Mouse (Mus musculus): ENCODE results near the gene Crtac1. TPM values are rescaled to one million over a fixed set of nuclear protein-coding genes. Genes with fewer than 3 reads are reported as not detected.

The Crtac1 gene
- polyA plus RNA-seq, 1 experiment from 2014 or later, result 39.7 TPM

DNA sequence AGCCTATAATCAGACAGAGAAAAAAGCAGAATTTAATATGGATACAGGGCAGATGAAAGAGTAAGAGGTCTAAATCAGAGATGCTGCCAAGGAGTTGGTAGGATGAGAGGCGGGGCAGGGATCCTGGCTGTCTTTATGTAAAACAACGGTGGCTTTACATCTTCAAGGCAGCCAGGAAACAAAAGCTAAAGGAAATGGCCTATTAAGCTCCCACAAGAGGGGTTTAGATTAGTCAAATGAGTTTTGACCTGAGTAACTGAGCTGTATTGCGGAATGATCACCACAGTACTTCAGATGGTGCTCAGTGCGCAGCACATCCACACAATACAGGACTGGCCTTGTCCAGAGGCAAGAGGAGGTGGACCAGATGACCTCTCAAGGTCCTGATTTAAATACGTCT is 21.7 kb downstream of the Crtac1 start:
- H3K27ac ChIP-seq (replicated peaks), result no peak overlapping the region
- peaks cover 26% of the 10 kb centered on the region for H3K4me1 ChIP-seq (replicated peaks)
- H3K4me2 ChIP-seq, result peak overlapping the region; percentile 51; the same call in 1 of the 2 replicates
- no peak overlapping the region for H3K4me3 ChIP-seq
- no peaks in the 10 kb centered on the region for H3K36me3 ChIP-seq
- no peaks in the 10 kb centered on the region for H3K9me3 ChIP-seq
- H3K9ac ChIP-seq, result no peak overlapping the region
- WGBS, result 47% methylated on average over 5 of the region's 5 CpGs
- no peak for ATAC-seq (ENCODE audit: low FRiP score, low read depth)
- no peaks in the 10 kb centered on the region for H3K27me3 ChIP-seq

DNA sequence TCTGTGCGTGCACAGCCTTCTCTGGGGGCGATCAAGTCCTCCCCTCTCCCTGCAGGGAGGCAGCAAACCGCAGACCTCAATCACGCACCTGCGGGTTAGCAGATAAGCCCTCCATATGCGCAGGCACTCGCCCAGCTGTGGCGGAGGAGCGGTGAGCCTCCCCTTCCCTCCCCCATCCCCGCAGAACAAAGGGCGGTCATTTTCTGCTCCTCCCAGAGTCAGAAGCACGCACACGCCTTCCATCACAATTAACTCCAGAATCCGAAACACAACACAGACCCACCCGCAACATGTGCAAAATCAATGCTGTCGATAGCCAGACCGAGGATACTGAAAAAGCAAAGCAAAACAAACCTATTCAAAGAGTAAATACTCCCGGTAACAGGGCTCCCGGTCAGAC is 22.4 kb downstream of the Crtac1 start:
- Histone ChIP-seq H3K4me2 (peak overlapping the region; percentile 51), H3K9me3 (no peaks in the 10 kb centered on the region), H3K36me3 (no peaks in the 10 kb centered on the region), H3K4me1 (replicated peaks) (peaks cover 26% of the 10 kb centered on the region), H3K27me3 (no peaks in the 10 kb centered on the region), H3K27ac (replicated peaks) (peak overlapping the region; percentile 68), H3K9ac (peak overlapping the region; percentile 37), H3K4me3 (peak overlapping the region; percentile 11)
- 1% methylated on average over 19 of the region's 19 CpGs for WGBS
- peak; percentile 71 for ATAC-seq (ENCODE audit: low FRiP score, low read depth)

DNA sequence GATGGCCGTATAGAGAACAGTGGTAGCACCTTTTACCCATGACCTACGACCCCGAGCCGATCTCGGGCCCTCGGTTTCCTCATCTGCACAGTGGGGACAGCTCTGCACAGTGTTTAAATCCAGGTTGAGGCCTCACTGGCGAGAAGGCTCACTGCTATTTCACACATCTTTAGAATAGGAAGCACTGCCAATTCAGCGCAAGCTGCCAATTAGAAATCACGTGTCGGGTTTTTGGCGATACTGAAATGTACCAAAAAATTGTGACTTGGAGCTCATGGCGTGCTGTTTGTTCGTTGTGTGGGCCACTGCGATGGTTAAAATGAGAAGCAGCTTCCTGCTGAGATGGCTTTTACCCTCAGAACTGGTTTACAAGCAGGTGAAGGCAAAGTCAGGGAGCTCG is 27.2 kb downstream of the Crtac1 start:
- H3K4me3 ChIP-seq, result no peak overlapping the region
- no peaks in the 10 kb centered on the region for H3K9me3 ChIP-seq
- H3K9ac ChIP-seq, result no peak overlapping the region
- H3K4me1 ChIP-seq (replicated peaks), result peaks cover 19% of the 10 kb centered on the region
- no peaks in the 10 kb centered on the region for H3K27me3 ChIP-seq
- no peaks in the 10 kb centered on the region for H3K36me3 ChIP-seq
- H3K27ac ChIP-seq (replicated peaks), result no peak overlapping the region
- WGBS, result 85% methylated on average over 15 of the region's 15 CpGs
- no peak overlapping the region for H3K4me2 ChIP-seq
- no peak for ATAC-seq (ENCODE audit: low FRiP score, low read depth)

DNA sequence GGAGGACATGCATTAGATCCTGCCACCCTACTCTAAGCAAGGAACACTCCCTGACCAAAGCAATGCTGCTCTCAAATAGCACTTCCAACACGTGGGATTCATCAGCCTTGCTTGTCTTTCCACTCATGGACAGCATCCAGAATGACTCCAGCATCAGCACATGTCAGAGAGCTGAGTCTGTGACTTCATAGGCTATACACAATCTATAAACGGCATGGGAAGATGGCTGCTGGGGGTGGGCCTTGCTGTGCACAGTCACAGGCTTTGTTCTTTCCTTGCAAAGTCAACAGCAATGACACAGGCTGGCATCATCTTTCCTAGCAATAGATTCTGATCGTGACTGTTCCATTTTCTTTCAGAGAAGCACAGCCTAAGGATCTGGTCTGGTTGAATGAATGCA is 31.6 kb downstream of the Crtac1 start:
- no peak overlapping the region for H3K27ac ChIP-seq (replicated peaks)
- ATAC-seq (ENCODE audit: low FRiP score, low read depth), result no peak
- WGBS, result 71% methylated on average over 3 of the region's 3 CpGs
- no peak overlapping the region for H3K4me3 ChIP-seq
- H3K27me3 ChIP-seq, result no peaks in the 10 kb centered on the region
- no peaks in the 10 kb centered on the region for H3K4me1 ChIP-seq (replicated peaks)
- H3K9me3 ChIP-seq, result no peaks in the 10 kb centered on the region
- no peak overlapping the region for H3K4me2 ChIP-seq
- no peaks in the 10 kb centered on the region for H3K36me3 ChIP-seq
- H3K9ac ChIP-seq, result no peak overlapping the region

DNA sequence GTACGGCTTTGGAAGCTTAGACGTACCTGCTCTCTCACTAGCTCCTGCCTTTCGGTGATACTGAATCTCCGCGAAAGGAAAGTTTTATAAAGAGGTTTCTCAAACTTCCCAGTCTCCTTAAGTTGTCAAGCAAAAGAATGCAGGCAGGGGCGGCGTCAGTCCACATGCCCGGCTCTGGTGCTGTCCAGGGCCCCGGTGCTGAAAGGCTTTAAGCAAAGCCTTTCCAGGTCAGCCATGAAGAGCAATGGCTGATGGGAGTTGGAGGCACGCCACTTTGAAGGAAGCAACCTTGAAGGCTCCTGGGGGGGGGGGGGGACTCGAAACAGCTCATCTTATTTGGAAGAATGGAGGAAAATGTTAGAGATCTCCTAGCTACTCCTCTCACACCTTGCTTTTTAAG is 34.3 kb downstream of the Crtac1 start:
- no peak overlapping the region for H3K4me3 ChIP-seq
- H3K9me3 ChIP-seq, result no peaks in the 10 kb centered on the region
- ATAC-seq (ENCODE audit: low FRiP score, low read depth), result no peak
- H3K9ac ChIP-seq, result no peak overlapping the region
- no peaks in the 10 kb centered on the region for H3K36me3 ChIP-seq
- peaks cover 5% of the 10 kb centered on the region; the same call in 1 of the 2 replicates for H3K4me1 ChIP-seq (replicated peaks)
- no peak overlapping the region for H3K27ac ChIP-seq (replicated peaks)
- 22% methylated on average over 11 of the region's 11 CpGs for WGBS
- H3K27me3 ChIP-seq, result no peaks in the 10 kb centered on the region
- H3K4me2 ChIP-seq, result no peak overlapping the region

DNA sequence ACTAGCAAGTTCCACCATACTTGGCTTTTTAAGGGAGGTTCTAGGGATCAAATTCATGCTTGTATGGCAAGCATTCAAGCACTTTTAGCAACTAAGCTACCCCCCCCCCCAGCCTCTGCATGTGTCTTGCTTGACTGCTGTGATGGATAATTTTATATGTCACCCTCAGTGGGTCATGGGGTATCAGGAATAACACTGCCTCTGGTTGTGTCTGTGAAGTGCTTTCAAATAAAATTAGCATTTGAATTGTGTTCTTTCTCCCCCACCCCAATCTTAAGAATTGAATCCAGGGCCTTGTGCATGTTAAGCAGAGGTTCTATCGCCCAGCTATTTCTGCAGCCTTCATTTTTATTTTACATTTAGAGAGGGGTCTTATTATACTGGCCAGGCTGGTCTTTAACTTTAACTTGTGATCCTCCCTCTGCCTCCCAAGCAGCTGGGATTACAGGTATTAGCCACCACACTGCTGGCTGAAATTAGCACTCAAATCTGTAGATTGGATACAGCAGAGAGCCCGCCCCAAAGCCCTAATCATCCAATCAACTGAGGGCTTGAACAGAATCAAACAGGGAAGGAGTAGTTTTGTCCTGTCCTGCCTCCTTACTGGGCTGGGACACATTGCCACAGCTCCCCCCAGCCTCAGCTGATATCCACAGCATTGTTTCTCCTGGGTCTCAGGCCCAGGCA is 36.6 kb downstream of the Crtac1 start:
- H3K9ac ChIP-seq, result no peak overlapping the region
- H3K4me3 ChIP-seq, result no peak overlapping the region
- no peaks in the 10 kb centered on the region for H3K9me3 ChIP-seq
- no peaks in the 10 kb centered on the region for H3K27me3 ChIP-seq
- no peak overlapping the region for H3K4me2 ChIP-seq
- H3K36me3 ChIP-seq, result no peaks in the 10 kb centered on the region
- H3K4me1 ChIP-seq (replicated peaks), result peaks cover 18% of the 10 kb centered on the region; the same call in 1 of the 2 replicates
- WGBS, result 39% methylated on average over 2 of the region's 2 CpGs
- H3K27ac ChIP-seq (replicated peaks), result no peak overlapping the region
- ATAC-seq (ENCODE audit: low FRiP score, low read depth), result no peak

DNA sequence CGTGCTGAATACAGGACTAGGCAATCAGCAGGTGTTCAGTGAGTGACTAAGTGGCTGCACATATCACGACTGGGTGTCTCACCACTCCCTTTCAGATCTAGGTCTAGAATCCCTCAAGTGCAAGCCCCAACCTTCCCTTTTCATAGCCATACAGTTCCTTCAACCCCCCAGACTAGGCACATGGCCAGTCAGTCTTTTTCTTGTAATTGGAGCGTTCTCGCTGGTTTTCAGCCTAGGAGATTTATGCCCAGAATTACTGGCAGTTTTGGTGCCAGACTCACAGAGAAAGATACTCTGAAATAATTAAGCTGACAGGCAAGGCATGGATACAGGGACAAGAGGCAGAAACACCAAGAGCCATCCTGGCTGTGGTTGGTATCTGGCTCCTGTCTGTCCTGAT is 37.7 kb downstream of the Crtac1 start:
- Histone ChIP-seq H3K9ac (no peak overlapping the region), H3K4me2 (no peak overlapping the region), H3K9me3 (no peaks in the 10 kb centered on the region), H3K27me3 (no peaks in the 10 kb centered on the region), H3K36me3 (no peaks in the 10 kb centered on the region), H3K27ac (replicated peaks) (no peak overlapping the region; the same call in 1 of the 2 replicates), H3K4me3 (no peak overlapping the region), H3K4me1 (replicated peaks) (peaks cover 18% of the 10 kb centered on the region; the same call in 1 of the 2 replicates)
- WGBS, result 73% methylated on average over 4 of the region's 4 CpGs
- ATAC-seq (ENCODE audit: low FRiP score, low read depth), result no peak

DNA sequence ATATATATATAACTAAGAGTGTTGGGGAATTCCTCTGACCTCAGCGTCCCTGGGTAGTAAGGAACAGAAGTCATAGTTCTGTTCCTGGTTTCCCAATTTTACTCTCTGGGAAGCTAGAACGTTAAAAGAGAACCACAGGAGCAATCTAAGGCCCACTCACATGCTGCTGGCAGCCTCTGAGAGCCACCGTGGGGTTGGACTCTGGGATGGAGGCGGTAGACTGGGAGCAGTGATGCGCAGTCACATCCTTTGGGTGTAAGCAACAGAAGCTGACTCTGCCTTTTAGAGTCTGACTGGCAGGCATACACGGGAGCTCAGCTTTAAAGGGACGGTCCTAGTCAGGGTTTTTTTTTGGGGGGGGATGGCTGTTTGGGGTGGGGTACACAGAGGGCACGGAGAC is 39.5 kb downstream of the Crtac1 start:
- H3K4me1 ChIP-seq (replicated peaks), result peaks cover 18% of the 10 kb centered on the region; the same call in 1 of the 2 replicates
- H3K27me3 ChIP-seq, result no peaks in the 10 kb centered on the region
- H3K9ac ChIP-seq, result no peak overlapping the region
- no peaks in the 10 kb centered on the region for H3K36me3 ChIP-seq
- WGBS, result 83% methylated on average over 8 of the region's 8 CpGs
- ATAC-seq (ENCODE audit: low FRiP score, low read depth), result no peak
- no peak overlapping the region for H3K4me3 ChIP-seq
- no peak overlapping the region for H3K4me2 ChIP-seq
- H3K9me3 ChIP-seq, result no peaks in the 10 kb centered on the region
- H3K27ac ChIP-seq (replicated peaks), result no peak overlapping the region

DNA sequence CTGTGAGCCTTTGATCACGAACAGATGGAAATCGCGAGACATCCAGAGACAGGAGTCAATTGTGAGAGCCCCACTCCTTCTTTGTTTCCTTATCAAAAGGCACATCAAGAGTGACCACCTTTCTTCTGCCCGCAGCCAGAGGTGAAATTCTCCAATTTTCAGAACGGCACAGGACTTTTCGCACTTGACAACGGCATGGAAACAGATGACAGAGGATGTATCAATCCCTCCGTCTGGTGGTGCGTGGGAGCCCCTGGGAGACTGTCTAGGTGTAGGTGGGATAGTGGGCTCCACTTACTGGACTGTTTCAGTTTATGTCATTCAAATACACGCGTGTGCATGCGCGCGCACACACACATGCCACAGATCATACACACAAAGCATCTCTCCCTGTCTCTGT is 42.0 kb downstream of the Crtac1 start:
- 83% methylated on average over 14 of the region's 14 CpGs for WGBS

DNA sequence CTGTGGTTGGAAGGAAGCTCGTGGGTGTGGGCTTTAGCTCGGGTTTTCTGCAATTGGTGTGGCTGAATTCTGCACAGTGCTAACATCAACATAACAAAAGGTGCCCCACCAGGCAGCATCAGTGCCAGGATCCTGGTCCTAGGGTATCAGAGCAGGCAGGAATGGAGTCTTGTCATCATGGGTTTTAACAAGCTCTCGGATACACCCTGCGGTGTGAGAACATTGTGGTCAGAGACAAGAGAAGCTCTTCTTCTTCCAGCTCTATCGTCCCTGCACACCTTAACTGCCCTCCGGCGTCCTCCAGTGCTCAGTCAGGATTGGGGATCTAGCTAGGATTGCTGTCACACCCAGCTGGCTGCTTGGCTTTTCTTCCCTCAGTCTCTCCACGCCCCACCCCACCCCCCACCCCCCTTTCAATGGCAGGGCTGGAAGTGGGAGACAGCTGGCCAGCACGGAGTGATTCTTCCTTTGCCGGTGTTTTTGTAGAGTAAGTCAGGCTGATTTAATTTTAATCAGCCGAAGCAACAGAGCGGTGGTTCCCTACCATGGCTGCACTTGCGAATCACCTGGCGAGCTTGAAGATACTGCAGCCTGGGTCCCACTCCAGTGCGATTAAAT is 46.5 kb downstream of the Crtac1 start:
- Histone ChIP-seq H3K9me3 (no peaks in the 10 kb centered on the region), H3K36me3 (no peaks in the 10 kb centered on the region), H3K27ac (replicated peaks) (peak overlapping the region; percentile 36; the same call in 1 of the 2 replicates), H3K9ac (no peak overlapping the region), H3K4me1 (replicated peaks) (peaks cover 33% of the 10 kb centered on the region), H3K4me2 (peak overlapping the region; percentile 46), H3K27me3 (no peaks in the 10 kb centered on the region), H3K4me3 (peak overlapping the region; percentile 9; the same call in 1 of the 2 replicates)
- 0 out of 2 replicates have a peak, but pooled peaks have one; percentile 2 for ATAC-seq (ENCODE audit: low FRiP score, low read depth)
- 8% methylated on average over 15 of the region's 15 CpGs for WGBS

More for the DNA sequence above, 42.0 kb downstream of the Crtac1 start:
- no peak overlapping the region for H3K9ac ChIP-seq
- H3K4me1 ChIP-seq (replicated peaks), result peaks cover 33% of the 10 kb centered on the region
- H3K9me3 ChIP-seq, result no peaks in the 10 kb centered on the region
- H3K36me3 ChIP-seq, result no peaks in the 10 kb centered on the region
- ATAC-seq (ENCODE audit: low FRiP score, low read depth), result no peak
- H3K4me2 ChIP-seq, result no peak overlapping the region
- no peaks in the 10 kb centered on the region for H3K27me3 ChIP-seq
- H3K4me3 ChIP-seq, result no peak overlapping the region
- no peak overlapping the region for H3K27ac ChIP-seq (replicated peaks)

DNA sequence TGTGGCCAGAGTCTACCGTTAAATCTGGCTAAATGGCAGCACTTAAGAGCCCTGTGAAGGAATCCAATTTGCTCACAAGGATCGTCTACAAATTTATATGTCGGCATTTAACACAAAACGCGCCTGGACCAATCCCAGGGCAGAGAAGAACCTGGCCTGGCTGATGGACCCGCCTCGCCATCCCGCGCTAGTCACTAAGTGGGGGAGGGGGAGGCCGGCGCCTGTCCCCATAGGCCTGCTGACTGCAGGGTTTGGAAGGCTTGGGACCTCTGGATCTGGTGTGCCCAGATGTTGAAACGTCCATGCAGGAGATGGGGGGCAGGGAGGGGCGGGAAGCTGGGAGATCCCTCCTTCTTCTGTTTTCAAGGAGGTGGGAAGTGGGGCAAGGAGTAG is 50.6 kb downstream of the Crtac1 start:
- no peaks in the 10 kb centered on the region for H3K36me3 ChIP-seq
- no peaks in the 10 kb centered on the region for H3K27me3 ChIP-seq
- peak overlapping the region; percentile 46 for H3K4me2 ChIP-seq
- 0 out of 2 replicates have a peak, but pooled peaks have one; percentile 11 for ATAC-seq (ENCODE audit: low FRiP score, low read depth)
- 4% methylated on average over 13 of the region's 13 CpGs for WGBS
- H3K9me3 ChIP-seq, result no peaks in the 10 kb centered on the region
- peak overlapping the region; percentile 20 for H3K4me3 ChIP-seq
- peaks cover 36% of the 10 kb centered on the region for H3K4me1 ChIP-seq (replicated peaks)
- H3K27ac ChIP-seq (replicated peaks), result peak overlapping the region; percentile 69
- peak overlapping the region; percentile 33 for H3K9ac ChIP-seq

DNA sequence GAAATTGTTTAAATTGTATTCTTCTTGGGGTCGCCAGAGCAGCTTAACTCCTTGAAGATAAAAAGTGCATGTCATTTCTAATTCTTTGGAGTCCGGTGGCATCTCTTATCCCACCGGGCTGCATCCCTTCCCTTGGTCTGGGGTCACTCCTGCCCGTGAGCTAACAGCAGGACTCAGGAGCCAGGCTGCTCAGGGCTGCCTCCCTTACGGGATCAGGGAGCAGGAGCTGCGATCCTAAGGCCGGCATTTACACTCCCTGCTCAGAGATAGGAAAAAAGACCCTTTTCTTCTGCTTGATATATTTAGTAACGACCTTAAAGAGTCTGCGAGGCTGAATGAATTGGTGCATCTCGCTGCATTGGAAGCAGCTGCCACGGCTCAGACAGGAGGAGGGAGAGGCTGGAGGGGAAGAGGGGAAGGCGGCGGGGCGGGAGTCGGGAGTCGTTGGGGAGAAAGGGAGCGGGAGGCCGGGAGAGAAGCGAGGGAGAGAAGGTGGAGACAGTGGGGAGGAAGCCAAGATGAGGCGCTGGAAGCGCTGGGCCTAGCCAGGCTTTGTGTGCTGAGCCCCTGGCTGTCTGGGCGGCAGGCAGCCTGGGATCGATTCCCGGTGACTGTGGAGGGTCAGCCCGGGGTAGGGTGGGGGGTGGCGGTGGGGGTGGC is 51.1 kb downstream of the Crtac1 start:
- Histone ChIP-seq H3K9ac (peak overlapping the region; percentile 33), H3K4me2 (peak overlapping the region; percentile 46), H3K9me3 (no peaks in the 10 kb centered on the region), H3K27me3 (no peaks in the 10 kb centered on the region), H3K4me3 (peak overlapping the region; percentile 20), H3K4me1 (replicated peaks) (peaks cover 31% of the 10 kb centered on the region), H3K27ac (replicated peaks) (peak overlapping the region; percentile 69), H3K36me3 (no peaks in the 10 kb centered on the region)
- WGBS, result 2% methylated on average over 26 of the region's 26 CpGs
- peak; percentile 52 for ATAC-seq (ENCODE audit: low FRiP score, low read depth)

All from hindbrain, embryonic 15.5 days (tissue).